Mouse (Mus musculus): ENCODE measurements around the gene Stx8. TPM values are rescaled to one million over a fixed set of nuclear protein-coding genes. Genes with fewer than 3 reads are reported as not detected.

The Stx8 gene
- total RNA-seq, 2 experiments from 2014 or later, result 34.3 to 38.1 TPM

GRCm38 (mm10) chr11:68215206-68215912 is 249.4 kb downstream of the Stx8 start:
- no peak for DNase-seq (ENCODE audit: low spot score in 2 of 2)

- no peak for DNase-seq (ENCODE audit: low spot score in 2 of 2)
Observed at GRCm38 (mm10) chr11:68216041-68216440, 250.0 kb downstream of the Stx8 start.

GRCm38 (mm10) chr11:68220733-68221132 is 254.7 kb downstream of the Stx8 start:
- no peak for DNase-seq (ENCODE audit: low spot score in 2 of 2)

GRCm38 (mm10) chr11:68222209-68222608 is 256.2 kb downstream of the Stx8 start:
- DNase-seq (ENCODE audit: low spot score in 2 of 2), result no peak

- DNase-seq (ENCODE audit: low spot score in 2 of 2), result no peak
Observed at GRCm38 (mm10) chr11:68223143-68223542, 257.1 kb downstream of the Stx8 start.

- no peak for DNase-seq (ENCODE audit: low spot score in 2 of 2)
Observed at GRCm38 (mm10) chr11:68226654-68227057, 260.7 kb downstream of the Stx8 start.

- no peak for DNase-seq (ENCODE audit: low spot score in 2 of 2)
Observed at GRCm38 (mm10) chr11:68227837-68228236, 261.8 kb downstream of the Stx8 start.

GRCm38 (mm10) chr11:68228941-68229665 is 263.1 kb downstream of the Stx8 start:
- DNase-seq (ENCODE audit: low spot score in 2 of 2), result no peak

GRCm38 (mm10) chr11:68231558-68231957 is 265.6 kb downstream of the Stx8 start:
- DNase-seq (ENCODE audit: low spot score in 2 of 2), result no peak

GRCm38 (mm10) chr11:68233469-68233965 is 267.5 kb downstream of the Stx8 start:
- DNase-seq (ENCODE audit: low spot score in 2 of 2), result no peak

GRCm38 (mm10) chr11:68239756-68240155 is 273.8 kb downstream of the Stx8 start:
- no peak for DNase-seq (ENCODE audit: low spot score in 2 of 2)

- no peak for DNase-seq (ENCODE audit: low spot score in 2 of 2)
Observed at GRCm38 (mm10) chr11:68244254-68244991, 278.4 kb downstream of the Stx8 start.

GRCm38 (mm10) chr11:68244992-68245261 is 278.9 kb downstream of the Stx8 start:
- DNase-seq (ENCODE audit: low spot score in 2 of 2), result no peak

- no peak for DNase-seq (ENCODE audit: low spot score in 2 of 2)
Observed at GRCm38 (mm10) chr11:68247897-68248296, 281.9 kb downstream of the Stx8 start.

- no peak for DNase-seq (ENCODE audit: low spot score in 2 of 2)
Observed at GRCm38 (mm10) chr11:68250106-68250505, 284.1 kb downstream of the Stx8 start.

GRCm38 (mm10) chr11:68253531-68253930 is 287.5 kb downstream of the Stx8 start:
- DNase-seq (ENCODE audit: low spot score in 2 of 2), result no peak

Small RNA genes within 50 kb of the gene (microRNA-seq; reads per million reads assigned to microRNA genes)
- 0 reads per million in 2 experiments for gene Mir6406

Other genes starting within 250 kb of the Stx8 start
- 1 to 10 TPM; 2.0 to 2.1 TPM for gene Glp2r, start 195.0 kb upstream of the Stx8 start, total RNA-seq (2021)
- gene Gsg1l2, start 191.6 kb upstream of the Stx8 start, total RNA-seq (2021), result not detected
- gene Dhrs7c, start 168.0 kb upstream of the Stx8 start, total RNA-seq (2021), result not detected
- gene Usp43, start 44.0 kb upstream of the Stx8 start, total RNA-seq (2021), result 1 to 10 TPM; 2.7 to 2.8 TPM
- gene Cfap52, start 542 bp upstream of the Stx8 start, total RNA-seq (2021), result 1 to 10 TPM; 1.9 to 4.7 TPM

All from left cerebral cortex, adult 18-20 months (tissue).